ENCODE assay signal across 7 mouse cellular contexts in genomic region chr19:47330743-47331227, GRCm38 (mm10).
DNase-seq lines count a peak whose midpoint lies in the region; ATAC-seq and TF ChIP-seq lines count a peak whose summit lies in the region.

No protein-coding gene starts in this region.

- H3K4me2 ChIP-seq in embryonic facial prominence, embryonic 12.5 days (replicated peaks): peak overlapping the region; percentile 21
- H3K4me2 ChIP-seq in limb, embryonic 13.5 days (replicated peaks): peak overlapping the region; percentile 38
- no peak overlapping the region for H3K4me2 ChIP-seq in midbrain, postnatal 0 days (ENCODE audit: low read depth, low read length, poor library complexity, severe bottlenecking)

- no peak for TF ChIP-seq CTCF in midbrain, postnatal 0 days (IDR thresholded peaks at IDR 0.05)

- peak; percentile 86 for ATAC-seq in embryonic facial prominence, embryonic 12.5 days (ENCODE audit: insufficient number of reproducible peaks, insufficient read depth, low FRiP score, low TSS enrichment)
- peak; percentile 85 for ATAC-seq in limb, embryonic 13.5 days (ENCODE audit: low FRiP score, low read depth)
- ATAC-seq in midbrain, postnatal 0 days (ENCODE audit: low FRiP score): no peak

- H3K4me3 ChIP-seq in embryonic facial prominence, embryonic 12.5 days: no peak overlapping the region
- 0 out of 2 replicates have a peak overlapping the region, but pooled peaks have one; percentile 13 for H3K4me3 ChIP-seq in limb, embryonic 13.5 days
- H3K4me3 ChIP-seq in midbrain, postnatal 0 days (ENCODE audit: low read depth, low read length): no peak overlapping the region

- no peaks in the 10 kb centered on the region for H3K36me3 ChIP-seq in embryonic facial prominence, embryonic 12.5 days
- no peaks in the 10 kb centered on the region for H3K36me3 ChIP-seq in limb, embryonic 13.5 days
- H3K36me3 ChIP-seq in midbrain, postnatal 0 days (ENCODE audit: insufficient read depth, low read length): no peaks in the 10 kb centered on the region

- H3K27ac ChIP-seq in embryonic facial prominence, embryonic 12.5 days: peak overlapping the region; percentile 90
- peak overlapping the region; percentile 91 for H3K27ac ChIP-seq in limb, embryonic 13.5 days
- no peak overlapping the region for H3K27ac ChIP-seq in midbrain, postnatal 0 days (ENCODE audit: low read depth, low read length)

- WGBS in embryonic facial prominence, embryonic 12.5 days: 5% methylated on average over 10 of the region's 10 CpGs
- WGBS in limb, embryonic 13.5 days: 4% methylated on average over 10 of the region's 10 CpGs
- 17% methylated on average over 10 of the region's 10 CpGs for WGBS in midbrain, postnatal 0 days

- H3K9me3 ChIP-seq in embryonic facial prominence, embryonic 12.5 days: no peaks in the 10 kb centered on the region
- H3K9me3 ChIP-seq in limb, embryonic 13.5 days: no peaks in the 10 kb centered on the region
- H3K9me3 ChIP-seq in midbrain, postnatal 0 days (ENCODE audit: low read length): no peaks in the 10 kb centered on the region

- peak overlapping the region; percentile 24; the same call in 1 of the 2 replicates for H3K9ac ChIP-seq in embryonic facial prominence, embryonic 12.5 days
- peak overlapping the region; percentile 45; the same call in 1 of the 2 replicates for H3K9ac ChIP-seq in limb, embryonic 13.5 days
- H3K9ac ChIP-seq in midbrain, postnatal 0 days (replicated peaks; ENCODE audit: low read length, poor library complexity, severe bottlenecking): no peak overlapping the region

- peaks cover 58% of the 10 kb centered on the region for H3K4me1 ChIP-seq in embryonic facial prominence, embryonic 12.5 days
- H3K4me1 ChIP-seq in limb, embryonic 13.5 days: peaks cover 83% of the 10 kb centered on the region
- H3K4me1 ChIP-seq in midbrain, postnatal 0 days (ENCODE audit: insufficient read depth, low read length): peaks cover 3% of the 10 kb centered on the region; the same call in 1 of the 2 replicates

- intact Hi-C loops in heart, postnatal 36 days (cut with DNase I): loop anchor here (2.0 kb wide), 1 partner anchor 54 kb away; no protein-coding TSS in a partner anchor

- DNase-seq in MN1 (ENCODE audit: low spot score): peak; percentile 94
- DNase-seq in heart, postnatal 36 days: peak; percentile 50 to 63
- DNase-seq in midbrain, postnatal 0 days (ENCODE audit: low spot score): peak; percentile 34
- no peak for DNase-seq in left cerebral cortex, adult 11 months (ENCODE audit: low spot score)
- no peak for DNase-seq in frontal cortex, postnatal 25 days (ENCODE audit: low spot score in 2 of 2)

- H3K27me3 ChIP-seq in embryonic facial prominence, embryonic 12.5 days: no peaks in the 10 kb centered on the region
- H3K27me3 ChIP-seq in limb, embryonic 13.5 days: no peaks in the 10 kb centered on the region
- no peaks in the 10 kb centered on the region for H3K27me3 ChIP-seq in midbrain, postnatal 0 days (ENCODE audit: insufficient read depth, low read length)

Comparison
In these comparisons a context has a peak if more than half of its experiments do, and no peak if none do; other contexts are left out.
1. DNase-seq: peak in MN1 (single experiment), heart, postnatal 36 days (2 of 2) and midbrain, postnatal 0 days (single experiment); none in left cerebral cortex, adult 11 months (single experiment) and frontal cortex, postnatal 25 days (0 of 2).